Mouse (Mus musculus): ENCODE data around the gene Slc22a17.

Slc22a17 gene

GRCm38 (mm10) chr14:54863501-54864312, 49.2 kb downstream of the Slc22a17 start:
- DNase-seq (ENCODE audit: extremely low spot score), result peak; percentile 96

GRCm38 (mm10) chr14:54860511-54860910, 52.4 kb downstream of the Slc22a17 start:
- DNase-seq (ENCODE audit: extremely low spot score), result peak; percentile 50

GRCm38 (mm10) chr14:54857891-54858290, 55.0 kb downstream of the Slc22a17 start:
- no peak for DNase-seq (ENCODE audit: extremely low spot score)

GRCm38 (mm10) chr14:54856703-54857102, 56.2 kb downstream of the Slc22a17 start:
- DNase-seq (ENCODE audit: extremely low spot score), result no peak
